Mouse (Mus musculus) layer of hippocampus, adult 9-11 months (tissue): ENCODE data around the gene Pabpn1l.

Source experiments
- DNase-seq: peaks from one replicate; pipeline ENCODE4 v3.0.0; 2022

Gene Pabpn1l

DNA sequence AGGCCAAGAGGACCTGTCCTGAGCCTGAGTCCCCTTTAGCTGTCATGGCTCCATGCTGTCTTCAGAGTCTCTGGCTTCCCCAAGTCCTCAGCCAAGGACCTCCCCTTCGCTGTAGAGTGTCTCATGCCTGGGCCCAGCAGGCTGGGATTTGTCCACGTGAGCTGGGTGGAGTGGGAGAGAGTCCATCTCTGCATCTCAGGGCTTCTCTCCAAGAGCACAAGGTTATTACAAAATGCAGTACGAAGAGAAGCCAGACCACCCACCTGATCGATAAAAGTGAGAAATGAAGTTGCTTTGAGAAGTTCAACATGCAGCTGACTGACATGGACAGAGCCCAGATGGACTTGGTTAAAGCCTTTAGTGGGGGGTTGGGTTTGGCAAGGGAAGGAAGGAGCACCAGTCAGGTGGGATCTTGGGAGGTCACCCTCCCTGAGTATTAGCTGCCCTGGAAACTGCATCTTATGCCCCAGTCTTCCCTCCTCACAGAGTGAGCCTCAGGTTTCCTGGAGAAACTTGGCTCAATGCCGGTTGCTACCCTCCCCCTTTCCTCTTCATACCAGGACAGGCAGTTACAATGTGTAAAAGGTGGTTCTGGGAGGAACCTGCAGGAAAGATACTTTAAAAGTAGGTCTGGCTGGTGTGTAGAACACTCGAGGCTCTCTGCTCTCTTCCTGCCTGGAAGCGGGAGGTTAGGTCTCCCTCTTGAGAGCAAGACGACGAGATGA lies 6.2 kb downstream of the Pabpn1l start:
- DNase-seq: no peak

DNA sequence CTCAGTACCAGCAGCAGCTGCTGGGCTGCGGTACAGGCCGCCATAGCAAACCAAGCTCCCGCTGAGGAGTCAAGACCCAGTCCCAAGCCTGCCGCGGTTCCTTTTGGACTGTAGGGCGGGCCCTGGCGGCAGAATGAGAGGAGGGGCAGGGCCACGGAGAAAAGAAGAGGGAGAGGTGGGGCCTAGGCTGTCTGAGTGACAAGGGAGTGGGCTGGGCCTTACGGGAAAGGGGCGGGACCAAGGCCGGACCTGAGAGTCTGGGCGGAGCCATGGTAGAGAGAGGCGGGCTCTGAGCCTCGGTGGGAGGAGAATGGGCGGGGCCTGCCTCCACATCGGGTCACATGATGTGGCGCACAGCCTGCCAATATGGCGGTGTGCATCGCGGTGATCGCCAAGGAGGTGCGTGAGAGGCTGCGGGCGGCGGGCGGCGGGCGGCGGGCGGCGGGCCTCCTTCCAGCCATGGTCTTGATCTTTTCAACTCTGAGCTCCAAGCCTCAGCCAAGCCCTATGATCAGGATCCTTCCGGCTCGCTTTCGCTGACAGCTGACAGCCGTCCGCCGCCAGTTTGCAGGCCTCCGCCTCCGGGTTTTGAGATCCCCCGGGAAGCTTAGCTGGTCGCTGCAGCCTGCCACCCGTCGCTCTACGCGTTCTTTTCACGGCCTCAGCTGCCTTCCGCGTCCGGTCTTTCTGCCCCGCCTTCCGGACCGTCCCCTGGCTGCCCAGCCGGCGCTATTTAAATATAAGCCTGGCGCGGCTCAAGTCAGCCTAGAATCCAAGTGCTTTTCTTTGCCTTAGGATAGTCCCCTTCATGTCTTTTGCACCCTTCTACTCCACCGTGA lies 11.0 kb downstream of the Pabpn1l start, which contains the start of the genes Galns and Trappc2l:
Gene Galns, minus strand, starts transcription at position 169 of the 839 bp plus-strand sequence.
Gene Trappc2l, plus strand, starts transcription at position 346 of the 839 bp plus-strand sequence.
- peak; percentile 97 for DNase-seq

DNA sequence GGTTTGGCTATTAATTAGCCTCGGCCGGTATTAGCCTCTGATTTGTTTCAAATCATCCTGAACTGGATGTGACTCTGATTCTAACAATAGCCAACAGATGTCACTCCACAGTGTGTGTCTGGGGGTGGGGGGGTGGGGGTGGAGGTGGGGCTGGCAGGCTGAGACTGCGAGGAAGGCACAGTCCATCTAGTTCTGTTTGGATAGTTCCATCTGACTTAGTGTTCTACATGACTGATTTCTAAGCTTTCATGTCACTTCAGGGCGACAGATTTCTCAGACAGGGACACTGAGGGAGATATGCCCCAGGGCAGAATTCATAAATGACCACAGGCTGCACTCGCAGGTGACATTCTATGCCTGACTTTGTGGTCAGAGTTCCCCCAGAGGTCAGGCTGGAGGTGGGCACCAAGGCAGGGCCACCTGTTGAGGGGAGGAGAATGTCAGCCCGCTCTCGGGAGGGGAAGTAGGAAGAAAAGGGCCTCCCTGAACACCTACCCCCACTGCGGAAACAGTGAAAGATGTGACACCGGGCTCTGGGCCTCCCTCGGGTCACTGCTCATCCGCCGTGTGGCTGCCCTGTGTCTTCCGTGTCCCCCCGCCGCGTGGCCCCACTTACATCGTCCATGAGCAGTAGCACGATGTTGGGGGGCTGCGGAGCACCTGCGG lies 11.8 kb downstream of the Pabpn1l start:
- no peak for DNase-seq

DNA sequence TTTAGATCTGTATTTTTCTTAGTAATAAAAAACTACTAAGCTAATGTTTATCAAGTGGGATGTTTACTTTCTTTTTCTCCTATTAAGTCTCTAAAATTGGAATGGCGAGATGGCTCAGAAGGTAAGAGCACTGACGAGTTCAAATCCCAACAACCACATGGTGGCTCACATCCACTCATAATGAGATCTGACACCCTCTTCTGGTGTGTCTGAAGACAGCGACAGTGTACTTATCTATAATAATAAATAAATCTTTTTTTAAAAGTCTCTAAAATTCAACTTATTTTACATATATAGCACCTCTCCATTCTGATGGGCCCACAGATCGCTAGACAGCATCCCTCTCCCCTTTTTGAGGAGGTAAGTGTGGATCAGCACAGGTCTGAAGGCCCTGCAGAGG lies 12.3 kb downstream of the Pabpn1l start:
- DNase-seq: no peak

DNA sequence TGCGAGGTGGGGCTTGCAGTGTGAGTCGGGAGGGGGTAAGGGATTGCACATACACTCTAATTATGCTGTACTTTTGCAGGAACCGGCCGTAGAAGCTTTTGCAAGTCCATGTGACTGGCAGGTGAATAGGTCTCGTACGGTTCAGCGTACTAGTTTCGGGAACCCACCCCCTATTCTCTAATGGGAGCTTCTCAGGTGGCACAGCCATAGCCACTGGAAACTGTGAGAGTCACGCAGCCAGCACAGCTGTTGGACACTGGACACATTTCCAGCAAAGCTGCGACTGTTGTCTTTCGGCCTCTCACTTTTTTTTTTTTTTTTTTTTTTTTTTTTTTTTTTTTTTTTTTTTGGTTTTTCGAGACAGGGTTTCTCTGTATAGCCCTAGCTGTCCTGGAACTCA lies 15.7 kb downstream of the Pabpn1l start:
- DNase-seq: no peak

GRCm38 (mm10) chr8:122605367-122605766 lies 17.2 kb downstream of the Pabpn1l start:
- DNase-seq: no peak

GRCm38 (mm10) chr8:122604640-122605039 lies 17.9 kb downstream of the Pabpn1l start:
- DNase-seq: no peak

GRCm38 (mm10) chr8:122600666-122601065 lies 21.9 kb downstream of the Pabpn1l start:
- no peak for DNase-seq

DNA sequence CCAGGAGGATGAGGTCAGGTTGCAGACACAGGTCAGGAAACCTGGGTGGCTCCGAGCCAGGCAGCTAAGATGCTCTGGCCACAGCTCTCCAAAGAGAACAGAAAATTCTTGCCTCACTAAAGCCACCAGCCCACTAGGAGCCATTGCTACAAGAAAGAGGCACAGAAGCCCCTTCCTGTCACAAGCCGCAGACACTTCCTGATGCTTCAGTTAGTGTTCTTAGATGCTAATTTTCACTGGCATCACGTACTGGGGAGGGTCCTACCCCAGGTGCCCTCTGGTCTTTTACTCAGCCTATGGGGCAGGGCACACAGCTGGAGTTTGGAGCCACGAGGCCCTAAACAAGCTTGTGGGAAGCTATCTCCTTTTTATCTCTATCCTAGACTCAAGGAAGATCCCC lies 26.5 kb downstream of the Pabpn1l start:
- DNase-seq: no peak

- no peak for DNase-seq
Observed at GRCm38 (mm10) chr8:122593783-122594507, 28.6 kb downstream of the Pabpn1l start.

- DNase-seq: no peak
Observed at GRCm38 (mm10) chr8:122593240-122593639, 29.3 kb downstream of the Pabpn1l start.

- DNase-seq: no peak
Observed at GRCm38 (mm10) chr8:122586749-122587148, 35.8 kb downstream of the Pabpn1l start.

- no peak for DNase-seq
Observed at GRCm38 (mm10) chr8:122586171-122586570, 36.4 kb downstream of the Pabpn1l start.

- no peak for DNase-seq
Observed at GRCm38 (mm10) chr8:122585411-122585891, 37.1 kb downstream of the Pabpn1l start.

DNA sequence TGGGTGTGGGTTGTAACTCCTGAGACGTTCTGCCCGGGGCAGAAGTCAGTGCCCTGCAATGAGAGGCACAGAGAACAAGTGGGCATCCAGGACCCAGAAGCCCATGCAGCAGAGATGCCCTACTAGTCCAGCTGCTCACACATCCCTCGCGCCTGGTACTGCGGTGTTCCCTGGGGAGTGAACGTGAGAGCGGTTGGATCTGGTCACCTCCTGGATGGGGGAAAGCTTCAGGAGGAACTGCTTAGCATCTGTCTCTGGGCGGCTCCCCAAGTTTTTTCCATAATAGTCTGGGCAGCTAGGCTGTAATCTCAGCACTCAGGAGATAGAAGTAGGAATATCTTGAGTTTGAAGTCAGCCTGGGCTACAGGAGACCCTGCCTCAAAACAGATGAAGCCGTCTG lies 37.6 kb downstream of the Pabpn1l start:
- no peak for DNase-seq

- no peak for DNase-seq
Observed at GRCm38 (mm10) chr8:122580926-122581325, 41.6 kb downstream of the Pabpn1l start.

DNA sequence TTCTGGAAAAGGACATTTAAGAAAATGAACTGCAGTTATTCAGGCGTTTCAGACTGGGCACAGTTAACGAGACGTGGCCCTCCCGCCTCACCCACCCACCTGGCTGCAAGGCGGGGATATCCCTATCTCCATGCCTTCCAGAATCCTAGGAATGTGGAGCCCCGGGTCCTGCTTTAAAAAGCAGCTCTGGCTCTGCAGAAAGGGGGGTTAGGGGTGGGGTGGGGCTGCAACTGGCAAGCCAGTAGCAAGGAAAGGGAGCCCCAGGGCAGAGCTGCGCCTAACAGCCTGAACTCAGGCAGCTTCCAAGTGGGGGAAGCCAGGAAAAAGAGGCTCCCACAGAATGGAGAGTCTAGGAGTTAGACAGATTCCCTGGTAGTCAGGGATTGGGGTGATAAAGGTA lies 43.3 kb downstream of the Pabpn1l start:
- DNase-seq: no peak

DNA sequence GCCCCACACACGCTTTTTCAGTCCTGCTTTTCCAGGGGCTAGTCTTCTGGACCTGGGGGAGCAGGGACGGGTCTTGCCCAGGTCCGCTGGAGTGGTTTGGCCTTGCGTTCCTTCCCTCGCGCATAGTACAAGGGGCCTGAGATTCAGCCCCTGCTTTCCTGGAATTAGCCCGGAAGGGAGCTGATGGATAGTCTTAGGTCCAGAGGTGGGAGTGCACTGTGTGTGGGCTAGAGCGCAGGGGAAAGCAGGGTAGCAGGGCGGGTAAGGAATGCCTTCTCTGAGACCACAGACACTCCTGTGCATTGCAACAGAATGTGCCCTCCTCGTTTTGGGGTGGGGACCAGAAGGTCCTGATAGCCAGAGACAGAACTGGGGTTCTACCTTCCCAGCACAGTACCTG lies 45.4 kb downstream of the Pabpn1l start:
- DNase-seq: no peak

- DNase-seq: peak; percentile 93
Observed at GRCm38 (mm10) chr8:122576648-122577022, 45.9 kb downstream of the Pabpn1l start, which contains the start of gene Aprt. Gene Aprt, minus strand, starts transcription at chr8:122576909.

DNA sequence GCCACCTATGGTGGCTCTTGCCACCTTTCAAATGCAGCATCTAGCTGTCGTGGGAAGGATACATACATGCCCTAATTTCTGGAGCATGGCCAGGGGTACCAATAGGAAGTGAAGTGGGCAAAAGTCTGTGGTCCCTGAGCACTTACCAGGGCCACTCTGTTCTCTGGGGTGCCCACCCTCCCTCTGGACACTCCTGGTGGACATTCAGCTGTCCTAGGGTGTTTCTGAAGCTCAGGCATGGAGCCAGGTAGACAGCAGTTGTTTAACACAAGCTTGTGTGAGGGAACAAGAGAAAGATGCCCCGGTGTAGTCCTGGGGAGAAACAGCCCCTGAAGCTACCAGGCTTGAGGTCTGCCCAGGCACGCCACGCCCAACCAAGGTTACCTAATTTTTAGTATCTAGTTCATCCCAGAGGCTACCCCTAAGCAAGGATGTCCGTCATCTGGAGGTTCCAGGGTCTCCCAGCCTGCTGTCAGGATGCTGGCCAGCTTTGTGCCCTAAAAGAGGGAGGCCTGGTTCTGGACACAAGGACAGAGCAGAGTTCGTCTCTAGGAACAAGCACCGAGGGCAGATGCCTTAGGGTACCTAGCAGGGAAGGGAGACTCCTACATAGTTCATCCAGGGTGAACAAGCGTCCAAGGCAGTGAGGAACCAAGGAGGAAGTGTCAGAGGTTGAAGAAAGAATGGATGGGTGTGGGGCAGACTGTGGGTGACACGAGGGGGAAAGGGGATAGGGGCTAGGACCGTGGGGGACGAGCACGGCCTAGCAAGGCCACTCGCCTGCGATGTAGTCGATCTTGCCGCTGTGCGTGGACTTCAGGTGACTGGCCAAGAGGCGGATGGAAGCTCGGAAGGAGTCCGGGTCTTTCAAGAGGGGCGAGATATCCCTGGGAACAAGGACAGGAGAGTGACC lies 46.5 kb downstream of the Pabpn1l start:
- no peak for DNase-seq

DNA sequence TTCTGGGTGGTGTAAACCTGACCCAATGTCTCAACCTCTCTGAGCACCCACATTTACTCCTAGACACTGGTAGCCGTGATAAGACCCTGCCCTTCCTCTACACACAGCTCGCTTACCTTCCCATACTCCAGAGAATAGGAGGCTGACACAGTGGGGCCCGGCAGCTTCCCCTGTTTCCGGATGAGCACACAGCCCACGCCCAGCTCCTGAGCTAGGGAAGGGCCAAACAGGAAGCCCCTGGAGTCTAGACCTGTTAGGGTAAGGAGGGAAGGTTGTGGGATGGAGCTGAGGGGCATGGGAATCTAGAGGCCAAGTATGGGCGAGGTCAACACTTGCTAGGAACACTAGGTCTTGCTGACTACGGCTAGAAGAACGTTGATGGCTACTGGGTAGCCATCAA lies 47.3 kb downstream of the Pabpn1l start:
- DNase-seq: no peak
